Mouse (Mus musculus) spleen, adult 2 months (tissue): ENCODE data around the gene Zmym1.
"Not testable (repeated sequence)": the region's sequence is repeated elsewhere in the genome, so short reads cannot be mapped to it uniquely, and the experiment has no call there.

ENCODE experiments used
- CTCF ChIP-seq: fragments of 200-500 bp; IDR thresholded peaks from 2 replicates; pipeline ENCODE4 v1.5.1; 2011; ENCODE audit warnings: mild to moderate bottlenecking, inconsistent platforms; ENCODE audit not compliant: insufficient read depth, insufficient read length, insufficient replicate concordance; ENCODE audit errors: extremely low read depth
- POLR2A ChIP-seq: fragments of 200-500 bp; IDR thresholded peaks from 2 replicates; pipeline ENCODE4 v1.6.1; 2011; ENCODE audit warnings: low read depth, low read length, inconsistent platforms

DNA sequence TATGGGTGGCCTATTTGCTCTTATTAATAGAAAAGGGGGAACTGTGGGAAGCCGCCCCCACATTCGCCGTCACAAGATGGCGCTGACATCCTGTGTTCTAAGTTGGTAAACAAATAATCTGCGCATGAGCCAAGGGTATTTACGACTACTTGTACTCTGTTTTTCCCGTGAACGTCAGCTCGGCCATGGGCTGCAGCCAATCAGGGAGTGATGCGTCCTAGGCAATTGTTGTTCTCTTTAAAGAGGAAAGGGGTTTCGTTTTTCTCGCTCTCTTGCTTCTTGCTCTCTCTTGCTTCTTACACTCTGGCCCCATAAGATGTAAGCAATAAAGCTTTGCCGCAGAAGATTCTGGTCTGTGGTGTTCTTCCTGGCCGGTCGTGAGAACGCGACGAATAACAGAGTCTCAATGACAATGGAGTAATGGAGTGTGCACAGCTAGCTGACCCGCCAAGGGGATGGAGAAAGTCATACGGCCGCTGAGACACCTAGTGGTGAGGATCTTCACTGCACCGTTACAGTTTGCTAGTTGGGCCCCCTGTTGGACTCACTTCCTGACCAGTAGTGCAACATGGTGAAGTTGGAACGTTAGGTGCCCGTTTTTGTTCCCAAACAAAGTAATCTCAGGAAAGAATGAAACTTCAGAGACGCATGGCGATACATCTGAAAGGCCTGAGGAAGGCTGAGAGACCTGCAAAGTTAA is 45.5 kb downstream of the Zmym1 start:
- TF ChIP-seq CTCF = peak; percentile 74; the same call in 1 of the 2 replicates
- not testable (repeated sequence) for TF ChIP-seq POLR2A
